Comparison of ENCODE assay signal across 9 mouse cellular contexts in genomic region chr19:10191326-10191725, GRCm38 (mm10). TPM values are rescaled to one million over a fixed set of nuclear protein-coding genes. Genes with fewer than 3 reads are reported as not detected.
DNase-seq lines count a peak whose midpoint lies in the region; ATAC-seq and TF ChIP-seq lines count a peak whose summit lies in the region.
"Had no signal": no experiment of that assay in that cellular context is flagged by ENCODE, and none has a peak within 500 bp of the region (broad histone marks: within the 10 kb centered on the region; RNA-seq: fewer than 3 reads in every experiment).

No protein-coding gene starts in this region.

- H3K9me3 ChIP-seq in CH12.LX (replicated peaks; ENCODE audit: low read length), result no peaks in the 10 kb centered on the region
- no peaks in the 10 kb centered on the region for H3K9me3 ChIP-seq in liver, postnatal 0 days (ENCODE audit: low read length)
- H3K9me3 ChIP-seq in hindbrain, embryonic 11.5 days (ENCODE audit: control insufficient read depth, low read length), result no peaks in the 10 kb centered on the region
- H3K9me3 ChIP-seq: embryonic facial prominence, embryonic 12.5 days; limb, embryonic 15.5 days had no signal

- dilution Hi-C loops in CH12.LX (cut with MboI; ENCODE audit: extremely low pct_ligation_motif_present, extremely low pct_unique_long_range_greater_than_20kb, low sequenced_read_pairs), result no loop called here

- H3K4me3 ChIP-seq in CH12.LX (replicated peaks in 1 of 3; ENCODE audit: low read depth in 2 of 3, low read length in 2 of 3, poor library complexity in 1 of 3), result no peak overlapping the region
- no peak overlapping the region for H3K4me3 ChIP-seq in liver, postnatal 0 days (ENCODE audit: low read depth, low read length)
- no peak overlapping the region for H3K4me3 ChIP-seq in hindbrain, embryonic 11.5 days (ENCODE audit: low read depth, low read length)
- H3K4me3 ChIP-seq: embryonic facial prominence, embryonic 12.5 days; limb, embryonic 15.5 days had no signal

- H3K79me2 ChIP-seq in CH12.LX (replicated peaks; ENCODE audit: control insufficient read depth, extremely low read depth, insufficient read depth, poor library complexity, severe bottlenecking), result no peaks in the 10 kb centered on the region

- H3K4me2 ChIP-seq in CH12.LX (ENCODE audit: insufficient read depth, low read depth, poor library complexity, severe bottlenecking), result no peak overlapping the region
- no peak overlapping the region for H3K4me2 ChIP-seq in liver, postnatal 0 days (ENCODE audit: low read depth, low read length)
- H3K4me2 ChIP-seq in hindbrain, embryonic 11.5 days (replicated peaks; ENCODE audit: low read depth, low read length), result no peak overlapping the region
- H3K4me2 ChIP-seq: embryonic facial prominence, embryonic 12.5 days; limb, embryonic 15.5 days had no signal

- in situ Hi-C loops in CH12.LX (cut with MboI; ENCODE audit: low pct_ligation_motif_present, low pct_unique_long_range_greater_than_20kb, low sequenced_read_pairs), result no loop called here

- H3K27me3 ChIP-seq in CH12.LX (replicated peaks), result no peaks in the 10 kb centered on the region
- no peaks in the 10 kb centered on the region for H3K27me3 ChIP-seq in liver, postnatal 0 days (ENCODE audit: insufficient read depth, low read length)
- H3K27me3 ChIP-seq in hindbrain, embryonic 11.5 days (ENCODE audit: control insufficient read depth, insufficient read depth, low read length), result no peaks in the 10 kb centered on the region
- H3K27me3 ChIP-seq: embryonic facial prominence, embryonic 12.5 days; limb, embryonic 15.5 days had no signal

- H3K36me3 ChIP-seq in CH12.LX (replicated peaks in 1 of 2; ENCODE audit: control insufficient read depth in 1 of 2, insufficient read depth in 1 of 2, low read length in 1 of 2), result peaks cover 65 to 93% of the 10 kb centered on the region in 2 experiments
- peaks cover 79% of the 10 kb centered on the region for H3K36me3 ChIP-seq in liver, postnatal 0 days (replicated peaks; ENCODE audit: insufficient read depth, low read length)
- peaks cover 38% of the 10 kb centered on the region for H3K36me3 ChIP-seq in hindbrain, embryonic 11.5 days (ENCODE audit: control insufficient read depth, insufficient read depth, low read length)

- WGBS in liver, postnatal 0 days (ENCODE audit: insufficient replicate concordance), result 44% methylated on average over 7 of the region's 7 CpGs
- 80% methylated on average over 7 of the region's 7 CpGs for WGBS in hindbrain, embryonic 11.5 days

- 0 out of 2 replicates have a peak overlapping the region, but pooled peaks have one; percentile 14 for H3K27ac ChIP-seq in CH12.LX (ENCODE audit: insufficient read depth, low read depth)
- peak overlapping the region; percentile 49; the same call in 1 of the 2 replicates for H3K27ac ChIP-seq in liver, postnatal 0 days (ENCODE audit: low read depth)
- no peak overlapping the region for H3K27ac ChIP-seq in hindbrain, embryonic 11.5 days (ENCODE audit: low read depth, low read length)
- H3K27ac ChIP-seq: embryonic facial prominence, embryonic 12.5 days; limb, embryonic 15.5 days had no signal

- TF ChIP-seq POLR2A in CH12.LX (IDR thresholded peaks at IDR 0.05; ENCODE audit: low read depth, low read length), result no peak

- peak; percentile 46 for DNase-seq in layer of hippocampus, adult 11-12 months (ENCODE audit: low spot score)
- DNase-seq in layer of hippocampus, postnatal 10 days (ENCODE audit: low spot score in 2 of 2), result no peak
- peak; percentile 70 for DNase-seq in CH12.LX (ENCODE audit: extremely low read depth)
- peak; percentile 64 for DNase-seq in ZHBTc4 (ENCODE audit: low read depth, low spot score)
- peak; percentile 64 for DNase-seq in liver, postnatal 0 days
- DNase-seq in cerebellum, adult 9-10 months, result no peak
- no peak for DNase-seq in hindbrain, embryonic 11.5 days (ENCODE audit: low spot score)

- TF ChIP-seq CTCF in CH12.LX (conservative IDR thresholded peaks at IDR 0.05 in 1 of 2, IDR thresholded peaks at IDR 0.05 in 1 of 2; ENCODE audit: low read depth in 2 of 2, low read length in 2 of 2), result no peak
- TF ChIP-seq CTCF in liver, postnatal 0 days (IDR thresholded peaks at IDR 0.05; ENCODE audit: low read depth), result no peak

- no peak for TF ChIP-seq RAD21 in CH12.LX (IDR thresholded peaks at IDR 0.05; ENCODE audit: low read depth, low read length)

- peaks cover 4 to 22% of the 10 kb centered on the region in 2 experiments; a peak in 3 of 4 replicates for H3K4me1 ChIP-seq in CH12.LX (ENCODE audit: control insufficient read depth in 1 of 2, insufficient read depth in 2 of 2)
- peaks cover 22% of the 10 kb centered on the region for H3K4me1 ChIP-seq in liver, postnatal 0 days (ENCODE audit: insufficient read depth)
- no peaks in the 10 kb centered on the region for H3K4me1 ChIP-seq in hindbrain, embryonic 11.5 days (replicated peaks; ENCODE audit: control insufficient read depth, insufficient read depth, low read length)

- TF ChIP-seq EP300 in CH12.LX (IDR thresholded peaks at IDR 0.05; ENCODE audit: low read length), result no peak
- no peak for TF ChIP-seq EP300 in liver, postnatal 0 days (IDR thresholded peaks at IDR 0.05; ENCODE audit: low read depth)

- H3K9ac ChIP-seq in CH12.LX (ENCODE audit: insufficient read depth, low read depth), result no peak overlapping the region
- H3K9ac ChIP-seq in liver, postnatal 0 days (replicated peaks), result no peak overlapping the region; the same call in 1 of the 2 replicates
- no peak overlapping the region for H3K9ac ChIP-seq in hindbrain, embryonic 11.5 days (ENCODE audit: low read depth, low read length)
- H3K9ac ChIP-seq: embryonic facial prominence, embryonic 12.5 days; limb, embryonic 15.5 days had no signal

- peak; percentile 35 for ATAC-seq in liver, postnatal 0 days
- ATAC-seq in hindbrain, embryonic 11.5 days (ENCODE audit: low FRiP score), result no peak

TF ChIP-seq in CH12.LX, 34 proteins besides CTCF, POLR2A, EP300 and RAD21:
- TF ChIP-seq MAX (IDR thresholded peaks at IDR 0.05; ENCODE audit: low read length) (peak; percentile 54; the same call in 1 of the 2 replicates), HCFC1 (IDR thresholded peaks at IDR 0.05; ENCODE audit: low read depth, low read length) (no peak), BHLHE40 (IDR thresholded peaks at IDR 0.05; ENCODE audit: low read depth, low read length) (peak; percentile 18; the same call in 1 of the 2 replicates), CHD2 (IDR thresholded peaks at IDR 0.05; ENCODE audit: low read length) (peak; percentile 93)

RNA-seq across cellular contexts. Expression of gene Fads1, which starts 8.6 kb away (rescaled TPM):
- total RNA-seq in layer of hippocampus, postnatal 10 days (2021), result 100 to 1,000 TPM; 180 to 185 TPM
- 34.8 and 37.2 TPM in 2 replicates for total RNA-seq in CH12.LX (2012; rRNA removed)
- 30.5 and 30.6 TPM in 2 replicates for total RNA-seq in CH12.LX (2014; rRNA removed)
- polyA plus RNA-seq in CH12.LX (2012; ENCODE audit: insufficient read length, low read depth), result 37.6 and 44.7 TPM in 2 replicates
- polyA plus RNA-seq in liver, postnatal 0 days (2015; fragmentation: Nextera tagmentation; extraction: Ambion mirVana), result 88.0 and 97.1 TPM in 2 replicates
- polyA plus RNA-seq in hindbrain, embryonic 11.5 days (2014; fragmentation: Nextera tagmentation; extraction: Ambion mirVana), result 139 and 153 TPM in 2 replicates

RNA-seq across cellular contexts. Expression of gene Tmem258, which starts 12.5 kb away (rescaled TPM):
- 100 to 1,000 TPM in 1 of 2 experiments, 10 to 100 TPM in 1; 90.7 to 113 TPM for total RNA-seq in layer of hippocampus, postnatal 10 days (2021)
- total RNA-seq in CH12.LX (2012; rRNA removed) (344 and 357 TPM in 2 replicates), CH12.LX (2014; rRNA removed) (148 and 164 TPM in 2 replicates)
- polyA plus RNA-seq in CH12.LX (2012; ENCODE audit: insufficient read length, low read depth), result 179 and 253 TPM in 2 replicates
- 183 and 195 TPM in 2 replicates for polyA plus RNA-seq in liver, postnatal 0 days (2015; fragmentation: Nextera tagmentation; extraction: Ambion mirVana)
- polyA plus RNA-seq in hindbrain, embryonic 11.5 days (2014; fragmentation: Nextera tagmentation; extraction: Ambion mirVana), result 349 and 363 TPM in 2 replicates

RNA-seq across cellular contexts. Expression of gene Fen1, which starts 12.6 kb away (rescaled TPM):
- 10 to 100 TPM; 10.4 to 12.5 TPM for total RNA-seq in layer of hippocampus, postnatal 10 days (2021)
- 125 and 172 TPM in 2 replicates for total RNA-seq in CH12.LX (2012; rRNA removed)
- total RNA-seq in CH12.LX (2014; rRNA removed), result 156 and 167 TPM in 2 replicates
- polyA plus RNA-seq in CH12.LX (2012; ENCODE audit: insufficient read length, low read depth), result 111 and 119 TPM in 2 replicates
- polyA plus RNA-seq in liver, postnatal 0 days (2015; fragmentation: Nextera tagmentation; extraction: Ambion mirVana), result 59.4 and 67.0 TPM in 2 replicates
- polyA plus RNA-seq in hindbrain, embryonic 11.5 days (2014; fragmentation: Nextera tagmentation; extraction: Ambion mirVana), result 80.1 and 96.5 TPM in 2 replicates

RNA-seq across cellular contexts. Expression of gene Myrf, which starts 49.2 kb away (rescaled TPM):
- 1 to 10 TPM; 8.0 to 9.5 TPM for total RNA-seq in layer of hippocampus, postnatal 10 days (2021)
- total RNA-seq in CH12.LX (2012; rRNA removed) (0.04 and 0.13 TPM in 2 replicates), CH12.LX (2014; rRNA removed) (not detected in 2 replicates)
- 0.10 and 0.11 TPM in 2 replicates for polyA plus RNA-seq in CH12.LX (2012; ENCODE audit: insufficient read length, low read depth)
- 2.1 and 2.5 TPM in 2 replicates for polyA plus RNA-seq in liver, postnatal 0 days (2015; fragmentation: Nextera tagmentation; extraction: Ambion mirVana)
- 1.3 and 1.6 TPM in 2 replicates for polyA plus RNA-seq in hindbrain, embryonic 11.5 days (2014; fragmentation: Nextera tagmentation; extraction: Ambion mirVana)

Comparison
In these comparisons a context has a peak if more than half of its experiments do, and no peak if none do; other contexts are left out.
1. DNase-seq: peak in layer of hippocampus, adult 11-12 months (single experiment), CH12.LX (single experiment), ZHBTc4 (single experiment) and liver, postnatal 0 days (single experiment); none in layer of hippocampus, postnatal 10 days (0 of 2), cerebellum, adult 9-10 months (single experiment) and hindbrain, embryonic 11.5 days (single experiment).